Mouse (Mus musculus) testis, adult 2 months (tissue): ENCODE measurements around the gene Lonp2. TPM values are rescaled to one million over a fixed set of nuclear protein-coding genes. Genes with fewer than 3 reads are reported as not detected.

Experiments
- H3K27ac ChIP-seq: fragments of 200-500 bp; 2 replicates; pipeline ENCODE4 v1.5.1; 2012; ENCODE audit warnings: low read depth, low read length; ENCODE audit not compliant: control insufficient read depth, insufficient read depth
- H3K27me3 ChIP-seq: fragments of 200-500 bp; 2 replicates; pipeline ENCODE4 v1.6.1; 2012; ENCODE audit warnings: mild to moderate bottlenecking, low read length, moderate library complexity; ENCODE audit not compliant: control insufficient read depth, insufficient read depth
- H3K36me3 ChIP-seq: fragments of 200-500 bp; 2 replicates; pipeline ENCODE4 v1.6.1; 2012; ENCODE audit warnings: mild to moderate bottlenecking, low read length; ENCODE audit not compliant: control insufficient read depth, insufficient read depth
- H3K4me1 ChIP-seq: fragments of 200-500 bp; 2 replicates; pipeline ENCODE4 v1.6.1; 2012; ENCODE audit warnings: low read length; ENCODE audit not compliant: control insufficient read depth, insufficient read depth
- H3K4me3 ChIP-seq: fragments of 200-500 bp; 2 replicates; pipeline ENCODE4 v1.5.1; 2012; ENCODE audit warnings: low read depth, mild to moderate bottlenecking, low read length, moderate library complexity, mixed read lengths; ENCODE audit not compliant: control insufficient read depth
- CTCF ChIP-seq: fragments of 200-500 bp; IDR thresholded peaks from 2 replicates; pipeline ENCODE4 v1.5.1; 2012; ENCODE audit warnings: low read depth, mild to moderate bottlenecking, inconsistent platforms, low read length, moderate library complexity; ENCODE audit not compliant: control insufficient read depth, insufficient read depth, insufficient replicate concordance
- POLR2A ChIP-seq: fragments of 200-500 bp; IDR thresholded peaks from 2 replicates; pipeline ENCODE4 v1.6.1; 2012; ENCODE audit warnings: low read depth, mild to moderate bottlenecking, inconsistent platforms, low read length, moderate library complexity; ENCODE audit not compliant: control insufficient read depth
- polyA plus RNA-seq: library from polyadenylated mRNA; depleted of rRNA; stranded (reverse); fragments of >200 nt; gene quantifications from 2 replicates; pipeline ENCODE4 v1.2.3, GENCODE M21; 2012

Gene Lonp2
- polyA plus RNA-seq, 1 experiment = 19.1 TPM

DNA sequence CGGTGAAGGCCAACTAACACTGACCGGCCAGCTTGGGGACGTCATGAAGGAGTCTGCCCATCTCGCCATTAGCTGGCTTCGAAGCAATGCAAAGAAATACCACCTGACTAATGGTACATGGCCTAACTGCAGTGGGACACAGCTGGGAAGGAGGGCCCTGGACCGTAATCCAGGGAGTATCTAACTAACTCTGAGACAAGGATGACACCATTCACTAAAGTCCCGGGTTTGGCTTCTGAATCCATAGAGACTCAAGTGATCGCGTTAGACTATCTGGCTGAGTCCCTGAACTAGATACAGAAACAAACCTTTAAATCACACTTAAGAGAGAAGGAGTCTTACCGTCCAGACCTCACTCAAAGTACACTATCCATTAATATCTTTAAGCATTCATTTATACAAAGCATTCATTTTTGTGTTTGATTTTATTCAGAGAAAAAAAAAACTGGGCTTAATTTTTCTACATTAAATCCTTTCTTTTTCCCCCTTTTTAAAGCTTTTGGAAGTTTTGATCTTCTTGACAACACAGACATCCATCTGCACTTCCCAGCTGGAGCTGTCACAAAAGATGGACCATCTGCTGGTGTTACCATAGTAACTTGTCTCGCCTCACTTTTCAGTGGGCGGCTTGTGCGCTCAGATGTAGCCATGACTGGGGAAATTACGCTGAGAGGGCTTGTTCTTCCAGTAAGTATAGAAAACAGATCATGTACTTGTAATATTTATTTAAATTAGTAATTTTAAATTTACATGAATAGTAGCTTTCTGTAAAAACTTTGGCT lies 89.8 kb downstream of the Lonp2 start:
- no peaks in the 10 kb centered on the region for H3K27me3 ChIP-seq
- no peak overlapping the region for H3K4me3 ChIP-seq
- no peaks in the 10 kb centered on the region; the same call in 1 of the 2 replicates for H3K36me3 ChIP-seq
- TF ChIP-seq CTCF = no peak
- no peak for TF ChIP-seq POLR2A
- H3K27ac ChIP-seq = no peak overlapping the region
- no peaks in the 10 kb centered on the region for H3K4me1 ChIP-seq

DNA sequence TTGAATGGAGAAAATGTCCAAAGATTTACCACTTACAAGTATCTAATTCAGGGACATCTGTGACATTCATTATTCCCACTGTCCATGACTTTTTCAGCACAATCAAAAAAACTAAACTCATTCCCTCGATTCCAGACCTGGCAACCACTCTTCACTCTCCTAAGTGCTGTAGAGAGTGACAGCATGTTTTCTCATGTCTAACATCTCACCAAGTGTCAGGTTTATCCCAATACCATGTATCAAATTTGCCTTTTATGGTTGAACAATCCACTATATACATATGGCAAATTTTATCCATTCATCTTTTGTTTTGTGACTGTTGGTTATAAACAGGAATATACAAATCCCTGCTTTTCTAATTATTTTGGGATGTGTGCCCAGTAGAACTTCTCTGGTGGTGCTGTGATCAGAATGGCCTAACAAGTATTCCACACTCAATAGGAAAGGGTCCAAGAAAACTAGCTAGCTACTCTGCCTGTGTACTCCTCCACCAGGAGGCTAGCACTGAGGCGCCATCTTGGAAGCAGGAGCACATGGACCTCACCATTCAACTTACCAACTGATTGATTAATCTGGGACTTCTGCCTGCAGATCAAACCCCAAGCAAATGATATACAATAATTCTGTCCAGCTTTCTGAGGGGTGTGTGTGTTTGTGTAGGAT lies 94.6 kb downstream of the Lonp2 start:
- Histone ChIP-seq H3K36me3 (no peaks in the 10 kb centered on the region), H3K27ac (no peak overlapping the region), H3K4me1 (no peaks in the 10 kb centered on the region), H3K27me3 (no peaks in the 10 kb centered on the region), H3K4me3 (no peak overlapping the region)
- no peak for TF ChIP-seq POLR2A
- no peak for TF ChIP-seq CTCF

DNA sequence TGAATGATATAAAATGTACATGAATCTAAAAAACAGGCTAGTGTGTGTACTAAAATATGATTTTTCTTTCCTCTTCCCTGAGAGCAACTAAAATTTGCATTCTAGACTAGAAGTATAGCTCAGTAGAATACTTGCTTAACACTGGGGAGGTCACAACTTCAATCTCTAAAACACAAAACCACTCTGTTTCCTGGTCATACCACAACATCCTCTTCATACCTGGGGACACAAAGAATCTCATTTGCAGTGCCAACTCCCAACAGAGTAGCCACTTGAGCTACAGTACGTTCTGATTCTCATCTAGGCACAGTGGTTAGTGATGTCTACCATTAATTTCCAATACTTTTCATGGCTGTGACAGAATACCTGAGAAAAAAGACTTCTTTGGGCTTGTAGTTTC lies 95.5 kb downstream of the Lonp2 start:
- no peak overlapping the region for H3K4me3 ChIP-seq
- no peak for TF ChIP-seq POLR2A
- no peak for TF ChIP-seq CTCF
- H3K36me3 ChIP-seq = no peaks in the 10 kb centered on the region

DNA sequence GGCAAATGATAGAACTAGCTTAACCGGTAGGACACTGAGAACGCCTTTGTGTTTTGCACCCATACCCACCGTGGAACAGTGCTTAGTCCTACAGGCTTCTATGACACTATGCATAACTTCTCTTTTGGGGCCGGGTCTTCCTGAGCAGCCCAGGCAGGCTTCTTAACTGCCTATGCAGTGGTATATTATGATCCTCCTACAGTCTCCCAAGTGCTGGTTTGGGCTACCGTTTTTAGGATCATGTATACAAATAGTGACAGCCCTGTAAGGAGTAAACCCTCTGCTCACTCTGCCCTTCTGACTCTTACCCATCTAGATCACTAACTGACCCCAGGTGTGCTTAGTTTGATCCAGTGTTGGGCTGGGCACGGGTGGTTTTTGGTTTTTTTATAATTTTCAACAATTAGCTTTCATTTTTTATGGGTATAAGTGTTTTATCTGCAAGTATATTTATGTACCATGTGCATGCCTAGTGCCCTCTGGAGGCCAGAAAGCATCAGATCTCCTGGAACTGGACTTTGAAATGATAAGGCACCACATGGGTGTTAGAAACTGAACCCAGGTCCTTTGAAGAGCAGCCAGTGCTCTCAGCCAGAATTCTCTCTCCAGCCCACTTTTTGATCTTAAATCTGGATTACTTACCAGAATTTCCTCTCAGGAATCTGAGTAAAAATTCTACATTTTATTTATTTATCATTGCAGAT lies 97.1 kb downstream of the Lonp2 start:
- no peak overlapping the region for H3K4me3 ChIP-seq
- H3K27me3 ChIP-seq = no peaks in the 10 kb centered on the region
- no peaks in the 10 kb centered on the region for H3K4me1 ChIP-seq
- H3K36me3 ChIP-seq = no peaks in the 10 kb centered on the region
- H3K27ac ChIP-seq = no peak overlapping the region
- TF ChIP-seq POLR2A (no peak), CTCF (no peak)

More for the DNA sequence above, 95.5 kb downstream of the Lonp2 start:
- no peak overlapping the region for H3K27ac ChIP-seq
- H3K27me3 ChIP-seq = no peaks in the 10 kb centered on the region
- H3K4me1 ChIP-seq = no peaks in the 10 kb centered on the region

DNA sequence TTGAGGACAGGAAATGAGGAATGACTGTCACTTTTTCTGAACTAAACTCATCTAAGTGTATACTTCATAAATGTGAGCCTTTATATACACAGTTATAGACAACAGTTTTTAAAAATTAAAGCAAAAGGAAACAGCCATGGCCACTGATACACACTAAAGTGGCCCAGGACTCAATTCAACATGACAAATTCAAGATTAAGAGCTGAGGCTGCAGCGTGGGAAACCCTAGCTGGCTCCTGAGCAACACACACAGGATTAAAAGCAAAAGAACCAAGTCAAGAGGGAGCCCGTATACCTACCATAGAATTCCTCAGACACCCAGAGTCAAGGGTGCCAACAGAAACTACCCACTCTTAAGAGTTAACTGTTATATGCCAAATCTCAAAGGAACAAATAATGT lies 97.6 kb downstream of the Lonp2 start:
- Histone ChIP-seq H3K36me3 (no peaks in the 10 kb centered on the region), H3K27ac (no peak overlapping the region), H3K27me3 (no peaks in the 10 kb centered on the region), H3K4me3 (no peak overlapping the region), H3K4me1 (no peaks in the 10 kb centered on the region)
- TF ChIP-seq POLR2A (no peak), CTCF (no peak)

GRCm38 (mm10) chr8:86726959-86727358 lies 103.1 kb downstream of the Lonp2 start:
- Histone ChIP-seq H3K4me3 (no peak overlapping the region), H3K27ac (no peak overlapping the region), H3K36me3 (no peaks in the 10 kb centered on the region), H3K27me3 (no peaks in the 10 kb centered on the region), H3K4me1 (peaks cover 7% of the 10 kb centered on the region)
- TF ChIP-seq CTCF (no peak), POLR2A (no peak)
